Mouse (Mus musculus) liver, embryonic 16.5 days (tissue): Measurements from ENCODE around the gene Adam29. TPM values are rescaled to one million over a fixed set of nuclear protein-coding genes. Genes with fewer than 3 reads are reported as not detected.

Experiments used
- ATAC-seq: fragments of 200-750 bp; cut with Nextera tagmentation; 2 replicates; pipeline ENCODE4 v1.8.0; 2017; ENCODE audit warnings: low read depth, mild to moderate bottlenecking, moderate number of reproducible peaks, moderate library complexity
- H3K27ac ChIP-seq: fragments of 300-500 bp; sonication (generic); 2 replicates; pipeline ENCODE4 v1.5.1; 2014; ENCODE audit warnings: mild to moderate bottlenecking, low read length
- H3K27me3 ChIP-seq: fragments of 300-500 bp; sonication (generic); 2 replicates; pipeline ENCODE4 v1.6.1; 2014; ENCODE audit warnings: low read depth, low read length, mixed read lengths; ENCODE audit not compliant: control insufficient read depth, insufficient read depth
- H3K36me3 ChIP-seq: fragments of 300-500 bp; sonication (generic); 2 replicates; pipeline ENCODE4 v1.6.1; 2014; ENCODE audit warnings: mild to moderate bottlenecking; ENCODE audit not compliant: control insufficient read depth, insufficient read depth
- H3K4me1 ChIP-seq: fragments of 300-500 bp; sonication (generic); 2 replicates; pipeline ENCODE4 v1.6.1; 2014; ENCODE audit warnings: low read depth, low read length, mixed read lengths; ENCODE audit not compliant: control insufficient read depth
- H3K4me2 ChIP-seq: fragments of 300-500 bp; sonication (generic); 2 replicates; pipeline ENCODE4 v1.6.1; 2014; ENCODE audit warnings: low read depth, low read length, mixed read lengths
- H3K4me3 ChIP-seq: fragments of 300-500 bp; sonication (generic); 2 replicates; pipeline ENCODE4 v1.5.1; 2014; ENCODE audit warnings: low read depth, mild to moderate bottlenecking, low read length
- H3K9ac ChIP-seq: fragments of 300-500 bp; sonication (generic); 2 replicates; pipeline ENCODE4 v1.6.1; 2014; ENCODE audit warnings: low read depth, low read length
- H3K9me3 ChIP-seq: fragments of 300-500 bp; sonication (generic); replicated peaks from 2 replicates; pipeline ENCODE4 v1.6.1; 2016; ENCODE audit warnings: low read length; ENCODE audit not compliant: control insufficient read depth
- WGBS: fragments of 180-500 bp; shearing (Covaris S2); extraction: QIAGEN DNeasy Blood & Tissue Kit; methylation state at CpG from one replicate; pipeline ENCODE4 v1.1.7; 2014; ENCODE audit not compliant: insufficient replicate concordance; 5-methylcytosine and 5-hydroxymethylcytosine counted together
- polyA plus RNA-seq: library from polyadenylated mRNA; unstranded; fragments of >200 nt; fragmentation: Nextera tagmentation; extraction: Ambion mirVana; gene quantifications from 2 replicates; pipeline ENCODE4 v1.2.1, GENCODE M21; 2015

The Adam29 gene
- polyA plus RNA-seq = not detected in 2 replicates

GRCm38 (mm10) chr8:55906848-55907247 lies at the start of gene Adam29:
Gene Adam29, minus strand, starts transcription at chr8:55906948.
- H3K4me1 ChIP-seq = no peaks in the 10 kb centered on the region
- no peaks in the 10 kb centered on the region for H3K36me3 ChIP-seq
- ATAC-seq = no peak
- H3K4me3 ChIP-seq = no peak within 1 kb of the TSS
- no peaks in the 10 kb centered on the region for H3K27me3 ChIP-seq
- H3K9me3 ChIP-seq = no peaks in the 10 kb centered on the region
- H3K27ac ChIP-seq = no peak within 1 kb of the TSS
- H3K9ac ChIP-seq = no peak within 1 kb of the TSS
- WGBS = 48% methylated on average over 1 of the region's 1 CpGs
- no peak within 1 kb of the TSS for H3K4me2 ChIP-seq

GRCm38 (mm10) chr8:55940526-55940880 lies 33.8 kb upstream of the Adam29 start:
- H3K9me3 ChIP-seq = no peaks in the 10 kb centered on the region
- no peak overlapping the region for H3K27ac ChIP-seq
- WGBS = 2% methylated on average over 8 of the region's 8 CpGs
- no peaks in the 10 kb centered on the region for H3K4me1 ChIP-seq
- no peaks in the 10 kb centered on the region for H3K27me3 ChIP-seq
- H3K4me2 ChIP-seq = no peak overlapping the region
- no peak overlapping the region for H3K4me3 ChIP-seq
- no peak overlapping the region for H3K9ac ChIP-seq
- no peak for ATAC-seq
- H3K36me3 ChIP-seq = no peaks in the 10 kb centered on the region

GRCm38 (mm10) chr8:55939870-55940525 lies 33.2 kb upstream of the Adam29 start, which contains the start of gene Glra3:
Gene Glra3, plus strand, starts transcription at chr8:55940460.
- WGBS = 15% methylated on average over 11 of the region's 11 CpGs
- H3K27ac ChIP-seq = no peak within 1 kb of the TSS
- H3K4me2 ChIP-seq = no peak within 1 kb of the TSS
- ATAC-seq = no peak
- no peaks in the 10 kb centered on the region for H3K27me3 ChIP-seq
- no peaks in the 10 kb centered on the region for H3K9me3 ChIP-seq
- H3K36me3 ChIP-seq = no peaks in the 10 kb centered on the region
- no peak within 1 kb of the TSS for H3K9ac ChIP-seq
- H3K4me3 ChIP-seq = no peak within 1 kb of the TSS
- H3K4me1 ChIP-seq = no peaks in the 10 kb centered on the region

Other genes with a start within 250 kb of the Adam29 start
- not detected in 2 replicates for gene Glra3, start 33.5 kb upstream of the Adam29 start, polyA plus RNA-seq